Mouse (Mus musculus) cerebellum, adult 2 months (tissue): ENCODE results near the gene Rnf20.

Experiments
- CTCF ChIP-seq: fragments of 200-500 bp; IDR thresholded peaks from 2 replicates; pipeline ENCODE4 v1.5.1; 2011; ENCODE audit warnings: low read depth, mild to moderate bottlenecking, control low read depth, low read length, moderate library complexity, borderline replicate concordance; ENCODE audit not compliant: insufficient read depth
- POLR2A ChIP-seq: fragments of 200-500 bp; IDR thresholded peaks from 2 replicates; pipeline ENCODE4 v1.6.1; 2011; ENCODE audit warnings: low read length, control low read depth, borderline replicate concordance; ENCODE audit not compliant: insufficient read depth

DNA sequence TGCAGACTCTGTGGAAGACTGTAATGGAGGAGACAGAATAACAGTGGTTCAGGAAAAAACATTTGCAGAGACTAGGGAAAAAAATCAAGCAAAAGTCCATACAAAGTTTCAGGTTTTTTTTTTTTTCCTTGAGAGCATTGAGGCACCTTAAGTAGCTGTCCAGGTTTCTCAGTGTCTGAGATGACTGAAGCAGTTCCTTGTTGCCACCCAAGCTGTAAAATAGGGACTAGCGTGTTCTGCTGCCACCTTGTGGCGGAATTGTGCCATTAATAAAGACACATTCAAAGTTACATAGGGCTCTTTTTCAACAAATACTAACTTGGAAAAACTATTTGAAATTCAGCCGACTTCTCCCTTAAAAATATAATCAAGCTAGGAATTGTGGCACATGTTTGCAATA lies 4.8 kb upstream of the Rnf20 start:
- TF ChIP-seq POLR2A: no peak
- peak; percentile 76 for TF ChIP-seq CTCF
